Mouse (Mus musculus) lung, embryonic 14.5 days (tissue): Measurements from ENCODE around the gene Hap1. TPM values are rescaled to one million over a fixed set of nuclear protein-coding genes. Genes with fewer than 3 reads are reported as not detected.
"Not testable (repeated sequence)": the region's sequence is repeated elsewhere in the genome, so short reads cannot be mapped to it uniquely, and the experiment has no call there.

ENCODE experiments used
- ATAC-seq: fragments of 200-750 bp; cut with Nextera tagmentation; 2 replicates; pipeline ENCODE4 v1.8.0; 2017; ENCODE audit warnings: mild to moderate bottlenecking, moderate TSS enrichment, moderate library complexity; ENCODE audit not compliant: insufficient read depth
- DNase-seq: peaks from one replicate; pipeline ENCODE4 v3.0.0-alpha.2; 2015
- H3K27ac ChIP-seq: fragments of 300-500 bp; sonication (generic); 2 replicates; pipeline ENCODE4 v1.5.1; 2014; ENCODE audit warnings: low read depth, mild to moderate bottlenecking, moderate library complexity
- H3K27me3 ChIP-seq: fragments of 300-500 bp; sonication (generic); 2 replicates; pipeline ENCODE4 v1.6.1; 2014; ENCODE audit warnings: low read length, control low read depth; ENCODE audit not compliant: insufficient read depth
- H3K36me3 ChIP-seq: fragments of 300-500 bp; sonication (generic); 2 replicates; pipeline ENCODE4 v1.6.1; 2014; ENCODE audit warnings: control low read depth; ENCODE audit not compliant: insufficient read depth
- H3K4me1 ChIP-seq: fragments of 300-500 bp; sonication (generic); 2 replicates; pipeline ENCODE4 v1.6.1; 2014; ENCODE audit warnings: antibody characterized with exemption, control low read depth; ENCODE audit not compliant: insufficient read depth
- H3K4me2 ChIP-seq: fragments of 300-500 bp; sonication (generic); 2 replicates; pipeline ENCODE4 v1.6.1; 2014; ENCODE audit warnings: mild to moderate bottlenecking
- H3K4me3 ChIP-seq: fragments of 300-500 bp; sonication (generic); 2 replicates; pipeline ENCODE4 v1.5.1; 2014; ENCODE audit warnings: low read depth, low read length
- H3K9ac ChIP-seq: fragments of 300-500 bp; sonication (generic); 2 replicates; pipeline ENCODE4 v1.6.1; 2014
- H3K9me3 ChIP-seq: fragments of 300-500 bp; sonication (generic); 2 replicates; pipeline ENCODE4 v1.6.1; 2016; ENCODE audit warnings: low read depth, low read length, control low read depth
- CTCF ChIP-seq: IDR thresholded peaks from 2 replicates; pipeline ENCODE4 v1.5.1; 2016; ENCODE audit warnings: antibody characterized with exemption, low read depth
- WGBS: fragments of 180-500 bp; shearing (Covaris S2); extraction: QIAGEN DNeasy Blood & Tissue Kit; methylation state at CpG from one replicate; pipeline ENCODE4 v1.1.7; 2014; 5-methylcytosine and 5-hydroxymethylcytosine counted together
- polyA plus RNA-seq: library from polyadenylated mRNA; unstranded; fragments of >200 nt; fragmentation: Nextera tagmentation; extraction: Ambion mirVana; gene quantifications from 2 replicates; pipeline ENCODE4 v1.2.1, GENCODE M21; 2014

Gene Hap1
- polyA plus RNA-seq, 1 experiment from 2014 or later = 8.7 TPM

DNA sequence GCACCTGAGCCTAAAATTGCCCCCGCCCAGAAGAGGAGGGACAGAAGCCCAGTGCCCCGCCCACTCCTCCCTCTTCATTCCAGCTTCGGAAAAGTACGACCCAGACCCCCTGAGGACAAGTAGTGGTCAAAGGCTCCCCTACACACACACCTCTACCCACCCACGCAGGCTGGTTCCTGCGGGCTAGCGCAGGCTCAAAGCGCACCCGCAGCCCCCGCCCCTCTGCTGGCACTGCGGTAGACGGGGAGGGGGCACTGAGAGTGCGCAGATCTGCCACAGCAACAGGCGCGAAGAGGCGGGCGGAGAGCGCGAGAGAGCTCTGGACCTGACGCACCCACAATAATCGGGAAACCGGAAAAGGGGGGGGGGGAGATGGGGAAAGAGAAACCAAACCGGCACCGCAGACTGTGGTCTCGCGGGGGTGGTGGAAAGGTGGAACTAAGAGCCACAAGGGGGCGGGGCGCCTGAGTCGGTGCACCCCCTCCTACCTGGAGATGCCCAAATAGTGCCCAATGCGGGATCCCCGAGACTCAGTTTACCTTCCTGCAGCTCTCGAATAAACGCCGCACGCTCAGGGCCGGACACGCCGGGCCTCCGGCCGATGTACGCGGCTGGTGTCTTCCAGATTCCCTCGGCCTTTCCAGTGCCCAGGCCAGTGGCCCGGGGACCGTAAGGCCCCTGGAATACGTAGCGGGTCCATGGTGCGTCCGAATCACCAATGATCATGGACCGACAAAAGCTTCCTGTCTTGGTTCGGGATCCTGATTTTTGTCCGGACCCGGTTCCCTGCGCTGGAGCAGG lies 577 bp downstream of the Hap1 start:
- ATAC-seq (peak; percentile 39), DNase-seq (peak; percentile 40)
- no peaks in the 10 kb centered on the region for H3K36me3 ChIP-seq

DNA sequence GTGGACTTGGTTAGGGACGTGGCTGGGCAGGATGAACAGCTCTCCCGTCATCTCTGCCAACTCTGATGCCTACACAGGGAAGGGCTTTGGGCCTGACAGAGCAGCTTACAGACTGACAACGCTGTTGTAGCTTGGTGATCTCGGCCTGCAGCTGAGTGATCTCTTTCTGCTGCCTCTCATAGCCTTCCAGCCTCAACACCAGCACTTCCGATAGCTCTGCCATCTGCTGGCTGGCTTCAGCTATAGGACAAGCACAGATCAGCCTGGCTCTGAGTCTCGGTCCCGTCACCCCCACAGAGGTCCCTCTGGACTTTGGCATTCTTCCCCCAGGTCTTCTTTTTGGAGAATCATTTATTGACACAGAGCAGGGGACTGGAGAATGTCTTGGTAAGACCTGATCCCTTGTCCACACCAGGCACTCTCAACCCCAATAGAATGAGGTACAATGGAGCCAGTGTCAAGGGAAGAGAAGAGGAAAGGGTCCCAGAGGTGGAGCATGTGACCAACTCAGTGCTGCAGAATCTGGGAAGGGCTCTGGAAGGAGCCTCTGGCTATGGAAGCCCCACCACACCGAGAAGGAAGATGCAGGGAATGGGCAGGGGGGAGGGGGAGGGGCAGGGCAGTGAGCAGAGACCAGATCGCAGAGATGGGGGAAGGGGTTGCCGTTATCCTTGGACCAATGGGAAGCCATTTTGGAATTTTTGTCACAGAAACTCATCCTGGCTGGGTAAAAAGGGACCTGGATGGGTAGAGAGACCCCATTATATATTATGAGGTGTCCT lies 3.7 kb downstream of the Hap1 start:
- Histone ChIP-seq H3K9me3 (no peaks in the 10 kb centered on the region), H3K36me3 (no peaks in the 10 kb centered on the region), H3K4me3 (no peak overlapping the region), H3K9ac (no peak overlapping the region), H3K27me3 (peaks cover 46% of the 10 kb centered on the region), H3K4me1 (no peaks in the 10 kb centered on the region), H3K4me2 (no peak overlapping the region), H3K27ac (no peak overlapping the region)
- 25% methylated on average over 10 of the region's 10 CpGs for WGBS
- ATAC-seq (no peak), DNase-seq (peak; percentile 62)
- TF ChIP-seq CTCF = peak; percentile 60

More for the DNA sequence above, 577 bp downstream of the Hap1 start:
- WGBS = 1% methylated on average over 54 of the region's 54 CpGs
- Histone ChIP-seq H3K27ac (0 out of 2 replicates have a peak overlapping the region, but pooled peaks have one; percentile 24), H3K9me3 (no peaks in the 10 kb centered on the region), H3K4me2 (peak overlapping the region; percentile 98), H3K4me3 (peak overlapping the region; percentile 58), H3K9ac (peak overlapping the region; percentile 58), H3K4me1 (no peaks in the 10 kb centered on the region), H3K27me3 (peaks cover 60% of the 10 kb centered on the region)
- TF ChIP-seq CTCF = peak; percentile 4; the same call in 1 of the 2 replicates

DNA sequence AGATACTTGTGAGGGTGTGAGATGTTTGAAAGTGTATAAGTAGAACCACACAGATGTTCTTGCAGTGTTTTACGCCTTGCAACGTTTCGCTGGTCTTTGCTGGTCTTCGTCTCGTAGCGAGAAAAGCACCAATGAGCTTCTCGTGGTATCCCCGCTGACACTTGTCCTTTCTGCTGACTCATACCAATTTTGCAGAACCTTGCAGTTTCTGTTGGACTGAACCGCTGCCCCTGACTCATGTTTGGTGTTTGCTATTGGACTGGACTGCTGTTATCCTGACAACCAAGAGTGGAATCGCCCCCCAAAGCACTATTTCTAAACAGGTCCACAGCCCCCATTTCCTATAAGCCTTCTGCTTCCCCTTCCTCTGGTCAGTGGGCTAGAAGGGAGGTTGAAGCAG lies 11.7 kb downstream of the Hap1 start:
- H3K9me3 ChIP-seq = no peaks in the 10 kb centered on the region
- no peak for DNase-seq
- H3K27me3 ChIP-seq = no peaks in the 10 kb centered on the region
- H3K9ac ChIP-seq = no peak overlapping the region
- H3K27ac ChIP-seq = no peak overlapping the region
- no peak overlapping the region for H3K4me2 ChIP-seq
- ATAC-seq = no peak
- H3K36me3 ChIP-seq = no peaks in the 10 kb centered on the region
- no peaks in the 10 kb centered on the region for H3K4me1 ChIP-seq
- 85% methylated on average over 10 of the region's 10 CpGs for WGBS
- H3K4me3 ChIP-seq = no peak overlapping the region
- no peak for TF ChIP-seq CTCF

DNA sequence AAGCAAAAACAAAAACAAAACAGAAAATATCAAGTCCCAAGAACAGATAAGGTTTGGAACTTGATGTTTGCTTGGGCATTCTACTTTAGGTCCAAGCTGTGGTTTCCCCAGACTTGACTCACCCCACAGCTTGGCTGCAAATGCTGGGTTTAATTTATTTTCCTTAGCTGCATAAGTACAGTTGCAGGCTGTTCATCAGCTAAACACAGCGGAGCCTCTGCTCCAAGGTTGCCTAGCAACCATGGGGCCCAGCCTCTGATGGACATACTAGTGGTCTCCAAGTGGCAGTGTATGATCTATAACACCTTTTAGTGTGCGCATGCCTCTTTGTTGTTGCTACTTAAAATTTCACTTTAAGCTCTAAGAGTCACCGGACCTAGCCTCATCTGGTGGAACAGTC lies 20.2 kb downstream of the Hap1 start:
- DNase-seq = peak; percentile 73
- WGBS = 25% methylated on average over 3 of the region's 3 CpGs
- H3K27ac ChIP-seq = no peak overlapping the region
- H3K4me3 ChIP-seq = no peak overlapping the region
- H3K9ac ChIP-seq = no peak overlapping the region
- H3K27me3 ChIP-seq = no peaks in the 10 kb centered on the region
- no peak overlapping the region for H3K4me2 ChIP-seq
- no peaks in the 10 kb centered on the region for H3K36me3 ChIP-seq
- ATAC-seq = peak; percentile 68; the same call in 1 of the 2 replicates
- no peaks in the 10 kb centered on the region for H3K9me3 ChIP-seq
- no peak for TF ChIP-seq CTCF
- no peaks in the 10 kb centered on the region for H3K4me1 ChIP-seq

- no peaks in the 10 kb centered on the region for H3K36me3 ChIP-seq
- no peaks in the 10 kb centered on the region for H3K27me3 ChIP-seq
- WGBS = 76% methylated on average over 6 of the region's 6 CpGs
- no peaks in the 10 kb centered on the region for H3K9me3 ChIP-seq
- H3K4me3 ChIP-seq = no peak within 1 kb of the TSS
- DNase-seq = no peak
- TF ChIP-seq CTCF = no peak
- H3K9ac ChIP-seq = no peak within 1 kb of the TSS
- no peak within 1 kb of the TSS for H3K27ac ChIP-seq
- no peak for ATAC-seq
- H3K4me1 ChIP-seq = no peaks in the 10 kb centered on the region
- H3K4me2 ChIP-seq = no peak within 1 kb of the TSS
Measured at GRCm38 (mm10) chr11:100333944-100334457, 21.9 kb downstream of the Hap1 start, which contains the start of gene Gast. TSS of gene Gast (plus strand) at chr11:100334407.

DNA sequence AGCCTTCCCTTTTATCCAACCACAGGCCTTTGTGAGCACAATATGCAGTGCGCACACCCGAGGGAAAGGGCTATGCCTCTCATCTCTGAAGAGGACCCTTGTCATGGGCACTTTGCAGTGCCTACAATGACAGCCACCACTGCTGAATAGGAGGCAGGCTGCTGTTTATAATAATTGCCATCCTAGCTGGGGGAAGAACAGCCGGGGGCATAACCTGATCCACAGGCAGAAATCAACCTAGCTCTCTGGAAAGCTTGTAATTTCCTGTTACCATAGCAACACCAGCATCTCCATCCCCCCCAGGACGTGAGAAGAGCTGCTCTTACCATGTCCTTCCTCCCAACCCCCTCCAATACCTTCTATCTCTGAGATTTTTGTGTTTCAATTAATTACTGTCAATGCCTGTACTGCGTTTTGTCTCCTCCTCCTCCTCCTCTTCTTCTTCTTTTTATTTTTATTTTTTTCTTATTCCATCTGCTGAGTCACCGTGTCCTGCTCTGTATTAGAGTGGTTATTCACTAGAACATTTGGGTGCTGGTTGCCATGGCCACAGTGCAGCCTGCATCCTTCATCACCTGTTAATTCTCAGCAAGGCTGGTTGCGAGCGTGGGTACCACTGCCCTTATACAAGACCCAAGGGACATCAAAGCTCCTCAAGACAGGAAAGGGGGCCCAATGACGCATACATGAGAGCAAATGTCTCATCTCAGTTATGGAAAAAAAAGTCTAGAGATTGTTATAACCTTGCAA lies 23.0 kb downstream of the Hap1 start:
- ATAC-seq = no peak
- 53% methylated on average over 9 of the region's 9 CpGs for WGBS
- Histone ChIP-seq H3K9me3 (no peaks in the 10 kb centered on the region), H3K4me3 (no peak overlapping the region), H3K4me1 (no peaks in the 10 kb centered on the region), H3K36me3 (no peaks in the 10 kb centered on the region), H3K9ac (no peak overlapping the region), H3K27ac (no peak overlapping the region), H3K4me2 (no peak overlapping the region), H3K27me3 (no peaks in the 10 kb centered on the region)
- DNase-seq = no peak
- TF ChIP-seq CTCF = no peak

DNA sequence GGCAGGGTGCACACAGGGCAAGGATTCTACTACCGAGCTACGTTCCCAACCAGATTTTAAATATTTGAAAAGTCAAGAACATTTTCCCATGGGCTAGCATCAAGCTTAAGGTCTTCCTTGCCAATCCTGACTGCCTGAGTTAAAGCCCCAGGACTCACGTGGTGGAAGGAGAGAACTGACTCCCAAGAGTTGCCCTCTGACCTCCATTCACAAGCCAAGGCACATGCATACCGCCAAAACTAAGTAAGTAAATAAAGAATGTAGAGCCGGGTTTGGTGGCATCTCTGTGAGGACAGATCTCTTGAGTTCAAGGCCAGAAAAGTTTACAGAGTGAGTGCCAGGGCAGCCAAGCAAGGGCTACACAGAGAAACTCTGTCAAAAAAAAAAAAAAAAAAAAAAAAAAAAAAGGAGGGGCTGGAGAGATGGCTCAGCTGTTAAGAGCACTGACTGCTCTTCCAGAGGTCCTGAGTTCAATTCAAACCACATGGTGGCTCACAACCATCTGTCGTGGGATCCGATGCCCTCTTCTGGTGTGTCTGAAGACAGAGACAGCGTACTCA lies 25.0 kb downstream of the Hap1 start:
- H3K27ac ChIP-seq, H3K36me3 ChIP-seq, H3K4me1 ChIP-seq, H3K4me3 ChIP-seq, H3K9ac ChIP-seq, H3K4me2 ChIP-seq, H3K9me3 ChIP-seq, H3K27me3 ChIP-seq: not testable (repeated sequence)
- WGBS = 44% methylated on average over 8 of the region's 8 CpGs
- DNase-seq (peak; percentile 12), ATAC-seq (0 out of 2 replicates have a peak, but pooled peaks have one; percentile 7)
